Mouse (Mus musculus): ENCODE results near the gene Gm16181.

DNA sequence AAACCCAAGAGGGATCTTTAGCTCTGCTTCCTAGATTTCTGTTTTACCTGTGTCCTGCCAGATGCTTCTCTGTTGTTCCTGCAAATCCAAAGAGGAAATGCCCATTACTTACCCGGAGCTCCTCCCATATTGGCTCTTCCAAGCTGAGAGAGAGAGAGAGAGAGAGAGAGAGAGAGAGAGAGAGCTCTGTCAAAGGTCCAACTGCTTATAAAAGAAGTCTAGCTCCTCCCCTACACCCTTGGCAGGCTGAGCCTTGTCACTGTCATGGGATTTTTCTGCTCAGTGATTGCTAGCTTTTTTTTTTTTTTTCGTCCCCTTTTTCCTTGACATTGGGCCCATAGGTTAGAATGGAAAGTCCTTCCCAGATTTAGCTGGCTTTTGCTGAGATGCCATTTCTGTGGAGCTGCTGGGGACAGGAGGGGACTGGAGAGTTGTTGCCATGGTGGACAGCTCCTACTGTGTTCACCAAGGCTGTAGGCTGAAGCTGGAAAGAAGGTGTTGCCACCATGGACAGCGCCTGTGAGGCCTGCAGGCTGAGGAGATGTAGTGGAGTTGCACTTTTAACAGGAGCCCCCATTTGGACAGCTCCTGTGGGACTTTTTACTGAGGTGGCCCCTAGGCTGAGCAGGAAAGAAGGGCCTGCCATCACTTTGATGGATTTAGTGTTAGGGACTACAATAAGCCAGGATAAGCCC, 49.2 kb downstream of the Gm16181 start:
- TF ChIP-seq POLR2A (IDR thresholded peaks at IDR 0.05; ENCODE audit: low read depth, low read length) (no peak), CTCF (conservative IDR thresholded peaks at IDR 0.05; ENCODE audit: insufficient read depth, insufficient read length, low read depth, low read length) (no peak)

Data from kidney, adult 2 months (tissue).